Mouse (Mus musculus) forebrain, embryonic 11.5 days (tissue): ENCODE measurements around the gene Pigt. TPM values are rescaled to one million over a fixed set of nuclear protein-coding genes. Genes with fewer than 3 reads are reported as not detected.

Source experiments
- ATAC-seq: fragments of 200-750 bp; cut with Nextera tagmentation; replicated peaks from 2 replicates; pipeline ENCODE4 v1.8.0; 2017; ENCODE audit warnings: moderate TSS enrichment; ENCODE audit not compliant: low FRiP score
- DNase-seq: peaks from one replicate; pipeline ENCODE4 v3.0.0-alpha.2; 2017; ENCODE audit warnings: low spot score
- H3K27ac ChIP-seq: fragments of 300-500 bp; sonication (generic); 2 replicates; pipeline ENCODE4 v1.5.1; 2014; ENCODE audit warnings: low read depth, low read length
- H3K27me3 ChIP-seq: fragments of 300-500 bp; sonication (generic); 2 replicates; pipeline ENCODE4 v1.6.1; 2014; ENCODE audit warnings: mild to moderate bottlenecking, low read length, mixed read lengths; ENCODE audit not compliant: control insufficient read depth, insufficient read depth
- H3K36me3 ChIP-seq: fragments of 300-500 bp; sonication (generic); 2 replicates; pipeline ENCODE4 v1.6.1; 2014; ENCODE audit warnings: mild to moderate bottlenecking, low read length, moderate library complexity, mixed read lengths; ENCODE audit not compliant: control insufficient read depth, insufficient read depth
- H3K4me1 ChIP-seq: fragments of 300-500 bp; sonication (generic); replicated peaks from 2 replicates; pipeline ENCODE4 v1.6.1; 2014; ENCODE audit warnings: low read length, mixed read lengths; ENCODE audit not compliant: control insufficient read depth, insufficient read depth
- H3K4me2 ChIP-seq: fragments of 300-500 bp; sonication (generic); 2 replicates; pipeline ENCODE4 v1.6.1; 2014; ENCODE audit warnings: low read depth, mild to moderate bottlenecking, low read length, moderate library complexity, mixed read lengths; ENCODE audit not compliant: severe bottlenecking
- H3K4me3 ChIP-seq: fragments of 300-500 bp; sonication (generic); 2 replicates; pipeline ENCODE4 v1.5.1; 2014; ENCODE audit warnings: low read depth, low read length
- H3K9ac ChIP-seq: fragments of 300-500 bp; sonication (generic); 2 replicates; pipeline ENCODE4 v1.6.1; 2014; ENCODE audit warnings: low read length
- H3K9me3 ChIP-seq: fragments of 300-500 bp; sonication (generic); 2 replicates; pipeline ENCODE4 v1.6.1; 2016; ENCODE audit warnings: low read length, mixed read lengths; ENCODE audit not compliant: control insufficient read depth
- WGBS: fragments of 180-500 bp; shearing (Covaris S2); extraction: QIAGEN DNeasy Blood & Tissue Kit; methylation state at CpG from one replicate; pipeline ENCODE4 v1.1.7; 2014; 5-methylcytosine and 5-hydroxymethylcytosine counted together
- polyA plus RNA-seq: library from polyadenylated mRNA; unstranded; fragments of >200 nt; fragmentation: Nextera tagmentation; extraction: Ambion mirVana; gene quantifications from 2 replicates; pipeline ENCODE4 v1.2.1, GENCODE M21; 2014

Pigt gene
- polyA plus RNA-seq, 1 experiment from 2014 or later: 51.3 TPM

DNA sequence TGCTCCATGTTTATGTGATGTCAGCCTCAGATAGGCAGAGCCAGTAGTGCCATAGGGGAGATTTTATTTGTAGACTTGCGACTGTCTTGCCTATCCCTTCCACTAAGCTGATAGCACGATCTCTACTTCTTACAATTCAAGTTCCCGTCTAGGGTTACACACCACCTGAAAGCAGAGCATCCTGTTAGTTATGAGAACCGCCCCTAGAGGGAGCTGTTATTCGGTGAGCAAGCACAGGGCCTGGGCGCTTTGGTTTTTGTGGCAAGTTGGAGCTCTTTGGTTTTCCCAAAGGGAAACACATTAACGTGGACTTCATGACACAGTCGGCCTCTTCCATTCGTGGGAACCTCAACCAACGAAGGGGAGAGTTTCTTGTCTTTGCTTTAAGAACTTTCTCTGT, 27.1 kb upstream of the Pigt start:
- Histone ChIP-seq H3K4me2 (no peak overlapping the region), H3K27me3 (no peaks in the 10 kb centered on the region), H3K4me1 (no peaks in the 10 kb centered on the region), H3K9ac (no peak overlapping the region), H3K4me3 (no peak overlapping the region), H3K9me3 (no peaks in the 10 kb centered on the region), H3K27ac (no peak overlapping the region), H3K36me3 (no peaks in the 10 kb centered on the region; the same call in 1 of the 2 replicates)
- DNase-seq (peak; percentile 64), ATAC-seq (no peak)
- WGBS: 29% methylated on average over 10 of the region's 10 CpGs

DNA sequence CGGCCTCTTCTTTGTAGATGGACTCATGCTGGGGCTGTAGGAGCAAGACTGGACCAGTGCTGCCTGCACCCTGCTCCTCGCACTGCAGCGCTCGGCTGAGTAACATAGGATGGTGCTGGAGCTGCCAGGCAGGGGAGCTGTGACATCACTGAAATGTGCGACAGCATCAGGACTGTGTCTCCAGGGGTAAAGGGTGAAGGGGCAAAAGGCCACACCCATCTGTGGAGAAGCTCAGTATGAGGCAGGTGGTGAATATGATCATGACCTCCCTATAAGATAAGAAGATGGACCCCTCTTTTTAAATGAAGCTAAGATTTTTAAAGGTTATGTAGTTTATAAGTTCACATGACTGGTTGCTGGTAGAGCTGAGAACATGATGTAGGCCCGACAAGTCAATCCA, 23.7 kb upstream of the Pigt start, which contains the start of gene Trp53tg5:
TSS of gene Trp53tg5 (minus strand) at position 101 of the 400 bp plus-strand sequence.
- DNase-seq (no peak), ATAC-seq (no peak)
- H3K27ac ChIP-seq: no peak within 1 kb of the TSS
- 86% methylated on average over 6 of the region's 6 CpGs for WGBS
- no peak within 1 kb of the TSS; the same call in 1 of the 2 replicates for H3K9ac ChIP-seq
- no peak within 1 kb of the TSS for H3K4me3 ChIP-seq
- no peak within 1 kb of the TSS for H3K4me2 ChIP-seq
- no peaks in the 10 kb centered on the region for H3K4me1 ChIP-seq
- H3K36me3 ChIP-seq: no peaks in the 10 kb centered on the region
- no peaks in the 10 kb centered on the region for H3K27me3 ChIP-seq
- no peaks in the 10 kb centered on the region for H3K9me3 ChIP-seq

DNA sequence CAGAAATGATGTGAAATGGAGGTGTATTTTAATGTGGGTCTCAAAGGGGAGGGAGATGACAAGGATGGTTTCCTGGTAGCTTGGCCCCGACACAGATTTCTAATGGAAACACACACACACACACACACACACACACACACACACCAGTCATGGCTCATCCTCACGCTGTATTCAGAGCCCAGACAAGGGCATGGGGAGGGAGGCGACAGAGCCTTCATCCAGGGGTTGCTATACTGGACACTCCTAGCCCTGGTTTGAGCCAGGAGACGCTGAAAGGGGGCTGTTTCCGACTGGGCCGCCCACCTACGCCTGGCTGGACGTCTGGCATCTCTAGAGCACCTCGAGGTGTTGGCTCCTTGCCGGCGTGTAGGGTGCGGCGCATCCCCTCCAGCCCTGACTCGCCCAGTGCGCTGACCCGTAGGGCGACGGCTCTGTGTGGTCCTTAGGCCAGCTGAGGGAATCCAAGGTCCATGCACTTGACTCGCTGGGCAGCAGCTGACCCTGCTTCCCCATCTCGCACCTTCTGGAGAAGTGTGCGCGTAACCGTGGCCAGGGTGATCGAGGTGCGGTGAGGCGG, 11.6 kb upstream of the Pigt start, which contains the start of gene Dbndd2:
TSS of gene Dbndd2 (plus strand) at position 426 of the 577 bp plus-strand sequence.
- no peaks in the 10 kb centered on the region for H3K9me3 ChIP-seq
- H3K9ac ChIP-seq: peak within 1 kb of the TSS; percentile 75
- H3K4me1 ChIP-seq: peaks cover 6% of the 10 kb centered on the region
- no peak within 1 kb of the TSS for H3K27ac ChIP-seq
- 1% methylated on average over 26 of the region's 26 CpGs for WGBS
- H3K4me2 ChIP-seq: peak within 1 kb of the TSS; percentile 99
- ATAC-seq: 0 out of 2 replicates have a peak, but pooled peaks have one; percentile 36
- peak within 1 kb of the TSS; percentile 72 for H3K4me3 ChIP-seq
- peak; percentile 60 for DNase-seq
- H3K27me3 ChIP-seq: peaks cover 18% of the 10 kb centered on the region
- no peaks in the 10 kb centered on the region for H3K36me3 ChIP-seq

DNA sequence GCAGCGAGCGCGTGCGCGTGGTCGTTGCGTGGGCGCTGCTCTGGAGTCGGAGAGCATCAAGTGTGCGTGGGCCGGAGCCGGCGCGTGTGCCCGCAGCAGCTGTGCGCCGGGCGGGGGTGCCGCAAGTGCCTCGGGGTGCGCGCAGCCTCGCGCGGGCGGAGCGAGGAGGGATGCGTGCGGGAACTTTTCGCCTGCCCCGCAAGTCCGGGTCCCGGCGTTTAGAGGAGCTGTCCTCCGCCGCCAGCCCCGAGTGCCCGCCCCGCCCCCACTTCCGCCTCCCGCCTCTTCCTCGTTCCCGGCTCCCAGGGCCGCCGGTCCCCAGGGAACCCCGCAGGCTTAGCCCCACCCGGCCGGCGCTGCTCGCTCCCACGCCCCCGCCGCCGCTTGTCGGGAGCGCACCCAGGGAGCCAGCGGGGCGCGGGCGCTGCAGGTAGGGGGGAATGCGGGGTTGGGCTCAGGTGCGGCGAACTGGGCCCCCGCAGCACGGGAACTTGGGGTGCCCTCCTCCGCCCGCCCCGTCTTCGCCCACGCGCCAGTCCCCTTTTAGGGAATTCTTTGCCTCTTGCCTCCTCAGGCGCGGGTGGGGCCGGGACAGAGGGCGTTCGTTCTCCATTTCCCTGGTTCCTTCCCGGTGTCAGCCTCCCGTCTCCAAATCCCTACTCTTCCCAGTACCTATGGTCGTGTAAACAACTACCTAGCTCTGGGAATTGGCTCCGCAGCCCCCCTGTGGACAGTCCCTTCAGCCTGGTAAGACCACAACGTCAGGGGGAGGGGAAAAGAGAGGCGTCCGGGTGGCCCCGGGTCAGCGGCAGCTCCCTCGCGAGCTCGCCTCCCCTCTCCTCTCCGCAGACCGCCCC, 10.8 kb upstream of the Pigt start:
- no peak overlapping the region for H3K27ac ChIP-seq
- peak; percentile 70 for DNase-seq
- H3K27me3 ChIP-seq: peaks cover 18% of the 10 kb centered on the region
- H3K4me1 ChIP-seq: peaks cover 6% of the 10 kb centered on the region
- peak overlapping the region; percentile 75 for H3K9ac ChIP-seq
- 1% methylated on average over 73 of the region's 90 CpGs for WGBS
- no peaks in the 10 kb centered on the region for H3K9me3 ChIP-seq
- ATAC-seq: 0 out of 2 replicates have a peak, but pooled peaks have one; percentile 42
- H3K36me3 ChIP-seq: no peaks in the 10 kb centered on the region
- H3K4me3 ChIP-seq: peak overlapping the region; percentile 72
- peak overlapping the region; percentile 99 for H3K4me2 ChIP-seq

DNA sequence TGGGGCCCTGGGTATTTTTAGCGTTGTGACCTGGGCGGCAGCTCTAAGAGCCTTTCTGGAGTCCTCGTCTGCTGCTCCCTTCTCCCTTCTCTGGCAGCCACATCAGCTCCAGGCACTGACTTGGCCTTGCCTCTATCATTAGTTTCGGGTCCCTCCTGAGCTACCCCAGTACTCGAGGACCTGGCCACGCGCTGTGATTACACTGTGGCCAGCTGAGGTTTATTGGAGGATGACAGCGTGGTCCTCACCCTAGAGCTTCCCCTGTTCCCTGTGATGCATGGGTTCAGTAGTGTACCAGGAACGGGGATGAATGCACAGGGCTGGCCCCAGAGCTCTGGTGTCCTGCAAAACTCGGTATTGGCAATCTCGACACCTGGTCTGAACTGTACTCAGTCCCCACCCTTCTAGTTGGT, 10.2 kb upstream of the Pigt start:
- Histone ChIP-seq H3K9me3 (no peaks in the 10 kb centered on the region), H3K27me3 (peaks cover 18% of the 10 kb centered on the region), H3K27ac (no peak overlapping the region), H3K36me3 (no peaks in the 10 kb centered on the region), H3K4me2 (peak overlapping the region; percentile 99), H3K4me3 (peak overlapping the region; percentile 72), H3K9ac (peak overlapping the region; percentile 75), H3K4me1 (peaks cover 6% of the 10 kb centered on the region)
- WGBS: 12% methylated on average over 11 of the region's 11 CpGs
- no peak for ATAC-seq
- DNase-seq: no peak

DNA sequence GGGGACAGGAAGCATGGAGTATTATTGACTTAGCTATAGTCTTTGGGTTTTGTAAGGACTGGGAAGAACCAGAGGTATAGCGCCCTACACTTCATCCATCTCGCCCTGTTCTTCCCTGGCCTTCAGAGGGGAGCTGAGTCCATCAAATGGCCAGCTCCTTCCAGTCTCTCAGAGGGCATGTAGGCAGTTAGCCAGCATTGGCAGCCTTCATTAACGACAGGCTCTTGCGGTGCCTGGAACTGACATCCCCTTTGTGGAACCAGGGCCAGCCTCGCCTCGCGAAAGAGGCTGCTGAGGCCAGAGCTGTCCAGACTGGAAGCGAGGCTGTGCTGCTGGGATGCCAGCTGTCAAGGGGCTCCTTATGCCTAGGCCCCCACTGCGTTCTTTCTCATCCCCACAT, 9.5 kb upstream of the Pigt start:
- no peak for DNase-seq
- H3K27me3 ChIP-seq: peaks cover 18% of the 10 kb centered on the region
- no peak overlapping the region for H3K9ac ChIP-seq
- H3K4me1 ChIP-seq: peaks cover 6% of the 10 kb centered on the region
- H3K27ac ChIP-seq: no peak overlapping the region
- H3K36me3 ChIP-seq: no peaks in the 10 kb centered on the region
- no peaks in the 10 kb centered on the region for H3K9me3 ChIP-seq
- no peak overlapping the region for H3K4me3 ChIP-seq
- no peak overlapping the region for H3K4me2 ChIP-seq
- WGBS: 63% methylated on average over 9 of the region's 9 CpGs
- no peak for ATAC-seq

DNA sequence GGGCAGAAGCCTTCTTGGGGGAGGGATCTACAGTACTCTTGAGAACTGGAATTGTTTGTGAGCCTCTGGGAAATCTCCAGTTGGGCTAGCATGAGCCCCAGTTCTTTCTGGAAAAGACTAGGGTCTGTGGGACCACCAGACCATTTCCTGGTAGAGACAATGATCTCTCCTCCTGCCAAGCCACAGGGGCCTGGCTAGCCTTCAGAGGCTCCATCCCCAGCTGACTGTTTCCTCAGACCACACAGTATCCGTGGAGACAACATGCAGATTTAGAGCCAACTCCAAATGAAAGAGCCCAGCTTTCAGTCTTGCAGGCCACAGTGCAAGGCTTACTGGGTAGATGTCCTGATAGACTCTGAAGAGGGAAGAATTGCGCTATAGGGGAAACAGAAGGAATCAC, 3.2 kb upstream of the Pigt start:
- Histone ChIP-seq H3K36me3 (no peaks in the 10 kb centered on the region), H3K4me1 (no peaks in the 10 kb centered on the region; the same call in 1 of the 2 replicates), H3K9me3 (no peaks in the 10 kb centered on the region), H3K27me3 (no peaks in the 10 kb centered on the region), H3K4me3 (no peak overlapping the region), H3K9ac (no peak overlapping the region), H3K4me2 (no peak overlapping the region), H3K27ac (no peak overlapping the region)
- WGBS: 46% methylated on average over 2 of the region's 2 CpGs
- no peak for DNase-seq
- ATAC-seq: no peak

DNA sequence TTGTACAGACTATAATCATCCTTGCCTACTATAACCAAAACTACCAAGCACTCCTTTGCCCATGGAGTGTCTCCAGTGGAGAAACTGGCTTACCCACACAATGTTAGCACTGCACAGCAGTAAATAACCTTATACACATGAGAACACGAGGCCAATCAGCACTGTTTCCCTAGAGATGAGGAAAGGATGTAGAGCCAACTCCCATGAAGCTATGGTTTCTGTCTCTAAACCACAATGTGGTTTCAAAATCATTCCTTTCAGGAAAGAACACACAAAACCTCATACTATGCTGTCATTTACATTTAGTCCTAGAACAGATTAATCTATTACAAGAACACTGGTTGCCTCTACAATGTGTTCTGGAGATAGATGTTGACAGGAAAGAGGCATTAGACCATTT, 989 bp upstream of the Pigt start:
- Histone ChIP-seq H3K27ac (no peak overlapping the region), H3K9ac (no peak overlapping the region), H3K27me3 (no peaks in the 10 kb centered on the region), H3K4me1 (no peaks in the 10 kb centered on the region; the same call in 1 of the 2 replicates), H3K4me2 (no peak overlapping the region; the same call in 1 of the 2 replicates), H3K4me3 (no peak overlapping the region; the same call in 1 of the 2 replicates), H3K9me3 (no peaks in the 10 kb centered on the region), H3K36me3 (peaks cover 3% of the 10 kb centered on the region; the same call in 1 of the 2 replicates)
- no peak for DNase-seq
- WGBS: 58% methylated on average over 1 of the region's 1 CpGs
- ATAC-seq: no peak
